Mouse (Mus musculus): ENCODE data around the gene 1110032A03Rik. TPM values are rescaled to one million over a fixed set of nuclear protein-coding genes. Genes with fewer than 3 reads are reported as not detected.

The 1110032A03Rik gene
- polyA plus RNA-seq, 1 experiment from 2014 or later: 56.0 TPM

DNA sequence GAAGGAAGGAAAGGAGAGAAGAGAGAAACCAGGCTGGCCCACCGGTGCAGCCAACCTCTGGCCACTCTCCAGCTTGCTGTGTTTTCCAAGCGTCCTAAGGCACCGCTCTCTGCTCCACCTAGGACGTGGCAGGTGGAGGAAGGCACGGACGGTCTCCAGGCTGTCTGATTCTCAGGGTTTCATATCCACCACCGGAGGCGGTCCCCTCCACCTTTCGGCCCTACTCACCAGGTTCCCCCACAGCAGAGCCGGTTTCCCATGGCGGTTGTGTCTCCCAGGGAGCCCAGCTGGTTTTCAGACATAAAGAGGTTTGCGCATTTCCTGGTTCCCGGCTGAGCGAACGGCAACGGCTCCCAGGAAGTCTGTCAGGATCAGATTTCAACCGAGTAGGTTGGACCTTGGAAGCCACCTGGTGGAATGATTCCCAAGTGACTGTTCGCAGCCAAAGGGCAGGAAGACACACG is 29.1 kb downstream of the 1110032A03Rik start, which contains the start of gene 2310030G06Rik:
Gene 2310030G06Rik (minus strand): TSS at position 323 of the 464 bp plus-strand sequence.
- peak within 1 kb of the TSS; percentile 53 for H3K9ac ChIP-seq (ENCODE audit: low read depth, low read length)
- WGBS: 2% methylated on average over 19 of the region's 19 CpGs
- ATAC-seq: no peak
- H3K9me3 ChIP-seq (replicated peaks; ENCODE audit: control insufficient read depth, low read length, poor library complexity, severe bottlenecking): no peaks in the 10 kb centered on the region
- H3K4me2 ChIP-seq (ENCODE audit: low read length): peak within 1 kb of the TSS; percentile 66
- H3K27me3 ChIP-seq (ENCODE audit: control insufficient read depth, insufficient read depth, low read depth, low read length): peaks cover 5% of the 10 kb centered on the region
- peak within 1 kb of the TSS; percentile 47; the same call in 1 of the 2 replicates for H3K27ac ChIP-seq (ENCODE audit: low read length)
- H3K4me3 ChIP-seq (ENCODE audit: low read depth, low read length): peak within 1 kb of the TSS; percentile 37
- peaks cover 2% of the 10 kb centered on the region; the same call in 1 of the 2 replicates for H3K4me1 ChIP-seq (ENCODE audit: control insufficient read depth, insufficient read depth, low read length)
- no peaks in the 10 kb centered on the region for H3K36me3 ChIP-seq (ENCODE audit: control insufficient read depth, insufficient read depth, low read length)

DNA sequence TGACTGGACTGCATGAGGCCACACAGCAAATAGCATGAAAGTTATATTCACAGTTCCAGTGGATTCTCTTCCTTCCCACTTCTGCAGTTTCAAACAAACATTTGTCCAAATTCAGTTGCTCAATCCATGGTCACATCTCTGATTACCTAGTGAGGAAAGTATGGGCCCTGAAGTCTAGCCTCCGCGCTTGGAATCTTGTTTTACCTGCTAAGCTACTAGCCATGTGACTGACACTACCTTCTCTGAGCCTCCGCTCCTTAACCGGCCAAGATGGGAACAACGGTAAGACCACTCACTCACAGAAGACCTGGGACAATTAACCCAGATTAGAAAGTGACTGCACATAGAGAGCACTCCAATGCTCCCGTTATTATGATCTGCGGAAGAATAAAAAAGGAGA is 29.5 kb downstream of the 1110032A03Rik start:
- WGBS: 15% methylated on average over 7 of the region's 7 CpGs
- Histone ChIP-seq H3K27me3 (ENCODE audit: control insufficient read depth, insufficient read depth, low read depth, low read length) (peaks cover 5% of the 10 kb centered on the region), H3K4me2 (ENCODE audit: low read length) (peak overlapping the region; percentile 66), H3K4me3 (ENCODE audit: low read depth, low read length) (peak overlapping the region; percentile 37; the same call in 1 of the 2 replicates), H3K27ac (ENCODE audit: low read length) (no peak overlapping the region), H3K9me3 (replicated peaks; ENCODE audit: control insufficient read depth, low read length, poor library complexity, severe bottlenecking) (no peaks in the 10 kb centered on the region), H3K4me1 (ENCODE audit: control insufficient read depth, insufficient read depth, low read length) (peaks cover 2% of the 10 kb centered on the region; the same call in 1 of the 2 replicates), H3K36me3 (ENCODE audit: control insufficient read depth, insufficient read depth, low read length) (no peaks in the 10 kb centered on the region), H3K9ac (ENCODE audit: low read depth, low read length) (0 out of 2 replicates have a peak overlapping the region, but pooled peaks have one; percentile 53)
- ATAC-seq: no peak

DNA sequence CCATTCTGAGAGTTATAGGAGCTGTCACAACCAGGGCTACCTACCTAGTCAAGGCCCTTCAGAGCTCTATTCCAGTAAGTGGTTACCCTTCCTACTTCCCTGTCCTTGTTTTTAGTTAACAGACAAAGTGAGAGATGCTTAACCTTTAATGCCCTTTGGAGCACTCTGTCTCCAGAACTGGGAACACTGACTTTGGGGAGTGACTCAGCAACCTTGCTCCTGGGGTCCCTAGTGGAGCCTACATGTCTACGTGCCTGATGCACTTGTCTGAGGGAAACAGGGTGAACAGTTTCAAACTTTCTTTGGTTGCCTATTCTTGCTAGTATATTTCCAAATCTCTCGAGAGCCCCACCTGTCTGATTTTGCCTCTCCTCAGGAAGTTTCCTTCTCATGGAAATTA is 32.6 kb downstream of the 1110032A03Rik start:
- no peak overlapping the region for H3K4me2 ChIP-seq (ENCODE audit: low read length)
- H3K4me3 ChIP-seq (ENCODE audit: low read depth, low read length): no peak overlapping the region
- H3K9ac ChIP-seq (ENCODE audit: low read depth, low read length): no peak overlapping the region
- no peaks in the 10 kb centered on the region for H3K36me3 ChIP-seq (ENCODE audit: control insufficient read depth, insufficient read depth, low read length)
- ATAC-seq: no peak
- peaks cover 8% of the 10 kb centered on the region for H3K4me1 ChIP-seq (ENCODE audit: control insufficient read depth, insufficient read depth, low read length)
- H3K27ac ChIP-seq (ENCODE audit: low read length): no peak overlapping the region
- H3K9me3 ChIP-seq (replicated peaks; ENCODE audit: control insufficient read depth, low read length, poor library complexity, severe bottlenecking): no peaks in the 10 kb centered on the region
- WGBS: 74% methylated on average over 2 of the region's 2 CpGs
- H3K27me3 ChIP-seq (ENCODE audit: control insufficient read depth, insufficient read depth, low read depth, low read length): peaks cover 4% of the 10 kb centered on the region

DNA sequence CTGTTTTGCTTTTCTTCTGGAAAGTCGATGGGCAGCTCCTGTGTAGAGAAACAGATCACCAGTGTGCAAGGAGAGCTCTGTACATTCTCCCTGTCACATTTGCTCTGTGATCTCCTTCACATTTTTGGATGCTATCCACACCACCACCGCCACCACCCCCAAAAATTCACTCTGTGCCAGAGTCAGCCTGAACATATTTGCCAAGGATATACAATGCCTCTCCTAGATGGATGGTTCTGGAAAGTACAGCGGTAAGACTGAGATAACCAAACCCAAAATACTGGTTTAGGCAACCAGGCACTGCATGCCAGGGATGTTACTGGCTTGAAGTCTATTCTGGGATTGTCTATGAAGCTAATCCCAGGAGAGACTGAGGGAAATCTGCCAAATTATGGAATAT is 33.1 kb downstream of the 1110032A03Rik start:
- peaks cover 2% of the 10 kb centered on the region; the same call in 1 of the 2 replicates for H3K27me3 ChIP-seq (ENCODE audit: control insufficient read depth, insufficient read depth, low read depth, low read length)
- H3K9ac ChIP-seq (ENCODE audit: low read depth, low read length): no peak overlapping the region
- no peak overlapping the region for H3K27ac ChIP-seq (ENCODE audit: low read length)
- H3K36me3 ChIP-seq (ENCODE audit: control insufficient read depth, insufficient read depth, low read length): no peaks in the 10 kb centered on the region
- peaks cover 8% of the 10 kb centered on the region for H3K4me1 ChIP-seq (ENCODE audit: control insufficient read depth, insufficient read depth, low read length)
- no peak overlapping the region for H3K4me2 ChIP-seq (ENCODE audit: low read length)
- no peaks in the 10 kb centered on the region for H3K9me3 ChIP-seq (replicated peaks; ENCODE audit: control insufficient read depth, low read length, poor library complexity, severe bottlenecking)
- WGBS: 84% methylated on average over 3 of the region's 3 CpGs
- H3K4me3 ChIP-seq (ENCODE audit: low read depth, low read length): no peak overlapping the region
- no peak for ATAC-seq

DNA sequence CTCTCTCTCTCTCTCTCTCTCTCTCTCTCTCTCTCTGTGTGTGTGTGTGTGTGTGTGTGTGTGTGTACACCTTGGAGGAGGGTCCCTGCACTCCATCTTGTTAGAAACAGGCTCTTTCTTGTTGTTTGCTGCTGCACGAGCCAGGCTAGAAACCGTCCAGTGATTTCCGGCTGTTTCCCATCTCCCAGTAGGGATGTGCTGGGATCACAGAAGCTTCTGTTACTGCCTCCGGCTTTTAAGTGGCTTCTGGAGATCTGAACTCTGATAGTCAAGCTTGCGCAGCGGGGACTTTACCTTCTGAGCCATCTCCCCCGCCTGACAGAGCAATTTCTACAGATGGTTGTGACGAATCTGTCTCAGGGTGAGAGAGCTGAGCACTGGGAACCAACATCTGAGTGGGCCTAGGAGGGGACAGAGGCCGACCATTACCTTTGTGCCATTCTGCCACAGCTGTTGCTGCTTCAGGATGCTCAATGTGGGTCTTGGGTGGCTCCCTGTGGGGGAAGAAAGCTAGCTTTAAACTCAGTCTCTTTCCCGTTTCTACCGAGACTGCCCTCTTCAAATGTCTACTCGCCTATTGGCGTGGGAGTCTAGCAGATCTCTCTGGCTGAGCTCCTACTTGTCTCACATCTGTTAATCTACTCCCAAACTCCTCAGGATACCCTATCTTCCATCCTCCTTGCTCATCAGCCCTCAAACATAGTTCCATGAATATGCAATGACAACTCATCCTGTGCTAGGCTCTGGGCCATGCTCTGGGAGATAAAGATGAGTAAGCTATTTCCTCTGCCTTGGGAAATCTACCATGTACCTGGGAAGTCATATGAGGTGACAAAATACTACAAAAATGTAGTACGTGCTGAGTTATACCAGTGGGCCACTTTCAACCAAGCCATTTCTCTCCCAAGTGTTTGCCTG is 34.2 kb downstream of the 1110032A03Rik start:
- no peaks in the 10 kb centered on the region for H3K27me3 ChIP-seq (ENCODE audit: control insufficient read depth, insufficient read depth, low read depth, low read length)

DNA sequence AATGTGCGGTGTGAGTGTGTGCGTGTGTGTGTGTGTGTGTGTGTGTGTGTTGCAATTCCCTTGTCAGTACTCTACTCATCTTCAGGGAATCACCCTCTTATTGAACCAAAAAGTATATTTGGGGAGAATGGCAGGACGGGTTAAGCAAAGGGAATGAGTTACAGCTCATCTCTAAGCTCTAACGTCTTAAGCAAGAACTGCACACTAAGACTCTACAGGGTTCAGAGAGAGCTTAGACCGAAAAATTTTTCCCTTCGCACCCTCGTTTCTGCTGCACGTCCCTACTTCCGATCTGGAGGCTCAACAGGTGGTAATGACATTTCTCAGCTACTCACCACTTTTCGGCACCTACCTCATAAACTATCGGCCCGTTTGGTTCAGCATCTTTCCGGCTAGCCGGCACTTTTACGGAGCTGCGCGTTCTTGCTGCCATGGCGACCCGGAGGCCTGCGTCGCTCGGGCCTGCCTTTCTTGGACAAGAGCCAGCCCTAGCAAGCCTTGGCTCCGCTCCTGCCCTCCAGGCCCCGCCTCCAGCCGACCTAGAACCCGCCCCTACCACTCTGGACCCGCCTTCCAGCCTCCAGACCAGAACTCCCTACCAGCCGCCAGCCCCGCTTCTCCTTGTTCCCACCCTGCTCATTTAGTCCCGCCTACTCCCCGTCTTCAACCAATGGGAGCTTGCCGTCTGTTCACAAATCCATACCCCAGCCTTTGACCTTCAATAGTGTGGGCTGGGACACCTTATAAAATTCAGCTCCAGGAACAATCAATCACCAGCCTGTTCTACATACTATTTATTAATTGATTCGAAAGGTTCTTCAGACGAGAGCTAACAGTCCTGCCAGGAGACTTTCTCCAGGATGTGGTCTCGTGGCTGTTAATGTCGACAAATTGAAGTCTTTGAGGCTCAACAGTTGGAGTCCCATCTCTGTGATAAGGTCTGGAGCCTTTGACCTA is 36.1 kb downstream of the 1110032A03Rik start, which contains the start of gene Dixdc1:
Gene Dixdc1 (minus strand): TSS at position 604 of the 957 bp plus-strand sequence.
- Histone ChIP-seq H3K27me3 (ENCODE audit: control insufficient read depth, insufficient read depth, low read depth, low read length) (no peaks in the 10 kb centered on the region), H3K4me2 (ENCODE audit: low read length) (peak within 1 kb of the TSS; percentile 78), H3K9ac (ENCODE audit: low read depth, low read length) (peak within 1 kb of the TSS; percentile 43), H3K9me3 (replicated peaks; ENCODE audit: control insufficient read depth, low read length, poor library complexity, severe bottlenecking) (no peaks in the 10 kb centered on the region), H3K4me1 (ENCODE audit: control insufficient read depth, insufficient read depth, low read length) (peaks cover 9% of the 10 kb centered on the region), H3K4me3 (ENCODE audit: low read depth, low read length) (peak within 1 kb of the TSS; percentile 42), H3K27ac (ENCODE audit: low read length) (no peak within 1 kb of the TSS), H3K36me3 (ENCODE audit: control insufficient read depth, insufficient read depth, low read length) (no peaks in the 10 kb centered on the region)
- WGBS: 13% methylated on average over 36 of the region's 36 CpGs
- peak; percentile 94 for ATAC-seq

More for the DNA sequence above, 34.2 kb downstream of the 1110032A03Rik start:
- Histone ChIP-seq H3K4me1 (ENCODE audit: control insufficient read depth, insufficient read depth, low read length) (peaks cover 6% of the 10 kb centered on the region), H3K4me3 (ENCODE audit: low read depth, low read length) (no peak overlapping the region), H3K9ac (ENCODE audit: low read depth, low read length) (no peak overlapping the region), H3K9me3 (replicated peaks; ENCODE audit: control insufficient read depth, low read length, poor library complexity, severe bottlenecking) (no peaks in the 10 kb centered on the region), H3K27ac (ENCODE audit: low read length) (no peak overlapping the region), H3K4me2 (ENCODE audit: low read length) (no peak overlapping the region), H3K36me3 (ENCODE audit: control insufficient read depth, insufficient read depth, low read length) (no peaks in the 10 kb centered on the region)
- 86% methylated on average over 14 of the region's 14 CpGs for WGBS
- ATAC-seq: no peak

DNA sequence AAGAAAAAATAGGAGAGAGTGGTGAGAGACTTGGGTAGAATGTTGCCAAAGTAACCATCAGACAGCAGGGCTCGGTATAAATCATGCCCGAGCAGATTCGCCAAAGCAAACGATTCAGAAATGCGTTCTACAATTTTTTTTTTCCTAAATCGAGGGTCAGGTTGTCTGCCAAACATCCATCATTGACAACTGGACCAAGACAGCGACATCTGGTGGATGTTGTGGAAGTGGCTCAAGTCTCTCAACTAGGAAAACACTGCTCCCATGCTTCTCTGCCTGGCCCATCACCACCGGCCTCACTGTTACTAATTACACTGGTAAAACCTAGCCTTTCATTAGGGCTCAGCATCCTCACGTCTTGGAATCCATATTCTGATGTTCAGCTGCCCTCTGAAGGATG is 40.3 kb downstream of the 1110032A03Rik start:
- ATAC-seq: no peak
- peak overlapping the region; percentile 35 for H3K4me2 ChIP-seq (ENCODE audit: low read length)
- H3K4me3 ChIP-seq (ENCODE audit: low read depth, low read length): peak overlapping the region; percentile 14; the same call in 1 of the 2 replicates
- H3K9me3 ChIP-seq (replicated peaks; ENCODE audit: control insufficient read depth, low read length, poor library complexity, severe bottlenecking): no peaks in the 10 kb centered on the region
- WGBS: 4% methylated on average over 9 of the region's 9 CpGs
- no peak overlapping the region for H3K27ac ChIP-seq (ENCODE audit: low read length)
- no peaks in the 10 kb centered on the region for H3K36me3 ChIP-seq (ENCODE audit: control insufficient read depth, insufficient read depth, low read length)
- no peaks in the 10 kb centered on the region for H3K27me3 ChIP-seq (ENCODE audit: control insufficient read depth, insufficient read depth, low read depth, low read length)
- H3K9ac ChIP-seq (ENCODE audit: low read depth, low read length): peak overlapping the region; percentile 31; the same call in 1 of the 2 replicates
- peaks cover 13% of the 10 kb centered on the region for H3K4me1 ChIP-seq (ENCODE audit: control insufficient read depth, insufficient read depth, low read length)

DNA sequence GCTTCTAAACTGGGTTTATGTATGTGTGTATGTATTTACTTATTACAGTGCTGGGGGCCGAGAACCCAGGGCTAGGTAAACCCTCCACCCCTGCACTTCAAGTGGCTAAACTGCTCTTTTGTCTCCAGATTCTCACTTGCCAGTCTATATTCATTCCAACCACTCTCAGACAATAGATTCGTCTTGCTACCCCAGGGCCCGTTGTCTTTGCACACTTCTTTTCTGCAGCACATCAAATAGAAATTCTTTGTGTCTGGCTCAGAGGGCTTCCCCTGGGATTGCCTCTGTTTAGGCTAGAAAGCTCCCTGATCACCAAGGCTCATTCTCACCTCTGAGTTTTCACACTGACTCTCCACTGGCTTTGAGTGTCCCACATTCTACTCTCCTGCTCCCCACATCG is 42.8 kb downstream of the 1110032A03Rik start:
- Histone ChIP-seq H3K4me2 (ENCODE audit: low read length) (no peak overlapping the region), H3K27ac (ENCODE audit: low read length) (no peak overlapping the region), H3K36me3 (ENCODE audit: control insufficient read depth, insufficient read depth, low read length) (no peaks in the 10 kb centered on the region), H3K9me3 (replicated peaks; ENCODE audit: control insufficient read depth, low read length, poor library complexity, severe bottlenecking) (no peaks in the 10 kb centered on the region), H3K9ac (ENCODE audit: low read depth, low read length) (no peak overlapping the region), H3K27me3 (ENCODE audit: control insufficient read depth, insufficient read depth, low read depth, low read length) (no peaks in the 10 kb centered on the region), H3K4me1 (ENCODE audit: control insufficient read depth, insufficient read depth, low read length) (peaks cover 11% of the 10 kb centered on the region), H3K4me3 (ENCODE audit: low read depth, low read length) (no peak overlapping the region)
- no peak for ATAC-seq
- WGBS: 4% methylated on average over 4 of the region's 4 CpGs

All from midbrain, embryonic 16.5 days (tissue).